Mouse (Mus musculus) liver, embryonic 14.5 days (tissue): Measurements from ENCODE around the gene Eif4b.

Experiments
- CTCF ChIP-seq: IDR thresholded peaks from 2 replicates; pipeline ENCODE4 v1.5.1; 2016; ENCODE audit warnings: antibody characterized with exemption, low read depth, control low read depth
- EP300 ChIP-seq: IDR thresholded peaks from 2 replicates; pipeline ENCODE4 v1.6.1; 2016; ENCODE audit warnings: antibody characterized with exemption, low read depth

- TF ChIP-seq CTCF = no peak
- no peak for TF ChIP-seq EP300
These were observed 18.6 kb downstream of the Eif4b start for GRCm38 (mm10) chr15:102092222-102092621.
